Mouse (Mus musculus) small intestine, adult 2 months (tissue): ENCODE measurements at regions not wholly inside any gene's neighbourhood (a gene's known extent, or its start where the extent isn't known, plus 50 kb on each side); places are given as distances from the start of the nearest gene placed in this dataset.

ENCODE experiments used
- H3K27ac ChIP-seq: fragments of 200-500 bp; 2 replicates; pipeline ENCODE4 v1.5.1; 2012; ENCODE audit warnings: low read depth, low read length, control low read depth, inconsistent platforms; ENCODE audit not compliant: insufficient read depth
- H3K27me3 ChIP-seq: fragments of 200-500 bp; 2 replicates; pipeline ENCODE4 v1.6.1; 2012; ENCODE audit warnings: mild to moderate bottlenecking, moderate library complexity, low read length, inconsistent platforms; ENCODE audit not compliant: control insufficient read depth, insufficient read depth
- H3K36me3 ChIP-seq: fragments of 200-500 bp; 2 replicates; pipeline ENCODE4 v1.6.1; 2012; ENCODE audit warnings: mild to moderate bottlenecking, low read length, control low read depth, inconsistent platforms; ENCODE audit not compliant: control insufficient read depth, insufficient read depth
- H3K4me1 ChIP-seq: fragments of 200-500 bp; 2 replicates; pipeline ENCODE4 v1.6.1; 2012; ENCODE audit warnings: low read length, inconsistent platforms, mixed read lengths; ENCODE audit not compliant: control insufficient read depth, insufficient read depth, insufficient read length
- H3K4me3 ChIP-seq: fragments of 200-500 bp; 2 replicates; pipeline ENCODE4 v1.5.1; 2012; ENCODE audit warnings: low read depth, mild to moderate bottlenecking, control low read depth, inconsistent platforms, low read length, moderate library complexity
- CTCF ChIP-seq: fragments of 200-500 bp; IDR thresholded peaks from 2 replicates; pipeline ENCODE4 v1.5.1; 2012; ENCODE audit warnings: low read depth, mild to moderate bottlenecking, control low read depth, inconsistent platforms, low read length, moderate library complexity, mixed read lengths; ENCODE audit not compliant: insufficient replicate concordance, insufficient read length; ENCODE audit errors: extremely low read depth
- POLR2A ChIP-seq: fragments of 200-500 bp; IDR thresholded peaks from 2 replicates; pipeline ENCODE4 v1.6.1; 2012; ENCODE audit warnings: low read depth, mild to moderate bottlenecking, control low read depth, inconsistent platforms, low read length, moderate library complexity
- WGBS: fragments of 180-500 bp; shearing (Covaris S2); methylation state at CpG from one replicate; pipeline ENCODE4 v1.1.7; 2018; 5-methylcytosine and 5-hydroxymethylcytosine counted together

GRCm38 (mm10) chr5:52016992-52017391 is 173.3 kb downstream of the Dhx15 start:
- no peak for TF ChIP-seq CTCF
- no peak for TF ChIP-seq POLR2A
- H3K27me3 ChIP-seq, result no peaks in the 10 kb centered on the region

DNA sequence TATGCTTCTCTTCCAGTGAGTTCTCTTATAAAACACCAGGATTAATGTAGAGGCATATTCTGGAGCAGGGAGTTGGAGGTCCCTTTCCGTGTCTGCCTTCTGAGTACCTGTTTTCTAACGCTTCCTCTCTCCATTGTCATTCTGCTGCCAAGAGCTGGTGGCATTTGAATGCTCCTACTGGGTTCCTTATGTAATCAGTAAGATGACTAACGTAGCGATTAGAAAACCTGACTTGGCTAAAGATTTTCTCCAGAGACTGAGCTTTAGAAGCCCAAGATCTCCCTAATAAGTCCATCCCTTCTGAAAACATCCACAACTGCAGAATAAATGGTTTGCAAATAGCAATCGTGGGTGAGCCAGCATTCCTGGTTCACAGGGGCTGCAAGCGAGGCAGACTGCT is 174.5 kb downstream of the Dhx15 start:
- no peaks in the 10 kb centered on the region for H3K4me1 ChIP-seq
- H3K27me3 ChIP-seq, result no peaks in the 10 kb centered on the region
- TF ChIP-seq CTCF (no peak), POLR2A (no peak)
- H3K4me3 ChIP-seq, result no peak overlapping the region
- WGBS, result 35% methylated on average over 6 of the region's 6 CpGs
- H3K36me3 ChIP-seq, result no peaks in the 10 kb centered on the region
- H3K27ac ChIP-seq, result no peak overlapping the region

More at GRCm38 (mm10) chr5:52016992-52017391, 173.3 kb downstream of the Dhx15 start:
- Histone ChIP-seq H3K36me3 (no peaks in the 10 kb centered on the region), H3K27ac (no peak overlapping the region), H3K4me3 (no peak overlapping the region), H3K4me1 (no peaks in the 10 kb centered on the region)
- 75% methylated on average over 3 of the region's 3 CpGs for WGBS

DNA sequence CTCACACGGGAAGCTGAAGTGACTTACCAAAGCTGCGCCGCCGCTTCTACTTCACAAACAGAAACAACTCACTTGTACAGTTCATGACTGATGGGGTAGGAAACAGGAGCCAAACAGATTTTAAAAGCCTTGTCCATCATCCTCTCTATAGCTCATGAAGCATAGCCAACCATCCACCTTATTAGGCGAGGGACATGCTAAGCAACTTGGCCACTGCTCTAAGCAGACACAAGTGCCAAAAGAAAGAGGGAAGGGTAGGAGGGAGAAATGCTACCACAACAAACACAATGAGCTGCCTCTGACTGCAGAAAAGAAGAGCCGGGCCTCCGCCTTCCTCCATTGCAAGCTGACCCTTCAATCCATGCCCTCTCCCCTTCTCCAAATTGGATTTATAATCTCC is 179.9 kb downstream of the Dhx15 start:
- H3K4me1 ChIP-seq, result peaks cover 1% of the 10 kb centered on the region; the same call in 1 of the 2 replicates
- WGBS, result 82% methylated on average over 7 of the region's 7 CpGs
- H3K4me3 ChIP-seq, result no peak overlapping the region
- H3K36me3 ChIP-seq, result no peaks in the 10 kb centered on the region
- no peak for TF ChIP-seq POLR2A
- no peak for TF ChIP-seq CTCF
- H3K27me3 ChIP-seq, result no peaks in the 10 kb centered on the region; the same call in 1 of the 2 replicates
- no peak overlapping the region for H3K27ac ChIP-seq

DNA sequence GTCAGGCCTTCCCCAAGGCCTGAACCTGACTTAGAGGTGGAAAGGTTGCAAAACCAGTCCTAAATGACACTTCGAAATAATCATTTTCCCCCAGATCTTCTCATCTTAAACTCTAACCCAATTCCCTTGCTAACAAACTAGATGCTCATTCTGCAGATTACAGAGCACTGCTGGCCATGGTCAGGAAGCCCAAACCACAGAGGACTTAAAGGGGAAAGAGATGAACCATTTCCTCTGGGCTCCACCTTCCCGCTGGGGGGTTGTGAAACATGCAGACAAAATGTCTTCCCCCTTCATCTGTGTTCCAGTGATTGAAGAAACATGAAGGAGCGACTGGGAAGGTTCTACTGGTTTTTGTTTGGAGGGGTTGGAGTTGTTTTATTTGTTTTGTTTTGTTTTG is 181.4 kb downstream of the Dhx15 start:
- 74% methylated on average over 3 of the region's 3 CpGs for WGBS
- TF ChIP-seq CTCF (no peak), POLR2A (no peak)
- no peaks in the 10 kb centered on the region; the same call in 1 of the 2 replicates for H3K27me3 ChIP-seq
- H3K27ac ChIP-seq, result no peak overlapping the region
- H3K4me1 ChIP-seq, result peaks cover 1% of the 10 kb centered on the region; the same call in 1 of the 2 replicates
- no peak overlapping the region for H3K4me3 ChIP-seq
- H3K36me3 ChIP-seq, result no peaks in the 10 kb centered on the region

- Histone ChIP-seq H3K4me3 (no peak overlapping the region), H3K27ac (no peak overlapping the region), H3K4me1 (peaks cover 1% of the 10 kb centered on the region; the same call in 1 of the 2 replicates), H3K36me3 (no peaks in the 10 kb centered on the region), H3K27me3 (no peaks in the 10 kb centered on the region; the same call in 1 of the 2 replicates)
- 73% methylated on average over 3 of the region's 3 CpGs for WGBS
- TF ChIP-seq POLR2A (no peak), CTCF (no peak)
Observed at GRCm38 (mm10) chr5:52006843-52007242, 183.5 kb downstream of the Dhx15 start.

GRCm38 (mm10) chr5:51990847-51991610 is 199.3 kb downstream of the Dhx15 start:
- no peaks in the 10 kb centered on the region for H3K27me3 ChIP-seq
- no peaks in the 10 kb centered on the region for H3K36me3 ChIP-seq
- 31% methylated on average over 10 of the region's 10 CpGs for WGBS
- no peak overlapping the region for H3K4me3 ChIP-seq
- H3K27ac ChIP-seq, result no peak overlapping the region
- H3K4me1 ChIP-seq, result no peaks in the 10 kb centered on the region
- no peak for TF ChIP-seq POLR2A
- TF ChIP-seq CTCF, result no peak

DNA sequence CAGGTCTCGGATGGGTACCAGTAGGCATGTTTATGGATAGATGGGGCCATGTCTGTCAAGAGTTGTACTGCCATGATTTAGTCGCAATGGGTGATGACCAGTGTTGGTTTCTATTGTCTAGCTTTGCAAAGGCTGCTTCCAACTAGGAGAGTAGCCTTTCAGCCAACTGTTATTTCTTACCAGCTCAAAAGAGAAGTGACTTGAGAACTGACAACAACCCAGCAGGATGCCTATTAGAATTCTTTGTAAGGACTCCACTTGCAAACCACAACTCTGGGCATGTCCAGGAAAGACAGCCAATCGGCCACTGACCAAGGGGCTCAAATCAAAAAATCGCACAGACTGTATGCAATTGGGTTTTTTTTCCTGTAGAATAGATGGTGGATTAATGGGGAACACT is 200.9 kb downstream of the Dhx15 start:
- Histone ChIP-seq H3K4me3 (no peak overlapping the region), H3K4me1 (no peaks in the 10 kb centered on the region), H3K27me3 (no peaks in the 10 kb centered on the region), H3K27ac (no peak overlapping the region), H3K36me3 (no peaks in the 10 kb centered on the region)
- TF ChIP-seq POLR2A (no peak), CTCF (no peak)
- WGBS, result 86% methylated on average over 4 of the region's 4 CpGs

GRCm38 (mm10) chr5:51988913-51989312 is 201.4 kb downstream of the Dhx15 start:
- H3K27me3 ChIP-seq, result no peaks in the 10 kb centered on the region
- no peaks in the 10 kb centered on the region for H3K4me1 ChIP-seq
- TF ChIP-seq CTCF (no peak), POLR2A (no peak)
- WGBS, result 73% methylated on average over 6 of the region's 6 CpGs
- no peaks in the 10 kb centered on the region for H3K36me3 ChIP-seq
- H3K4me3 ChIP-seq, result no peak overlapping the region
- H3K27ac ChIP-seq, result no peak overlapping the region
